Mouse (Mus musculus) left cerebral cortex, adult 11 months (tissue): Measurements from ENCODE around the gene Capn15.
A peak's percentile ranks its signal among the peaks of the same experiment; 100 is the strongest.

Source experiments
- DNase-seq: peaks from one replicate; pipeline ENCODE4 v3.0.0; 2022; ENCODE audit warnings: low spot score

Capn15 gene

GRCm38 (mm10) chr17:25954671-25955070 lies 30.9 kb downstream of the Capn15 start:
- no peak for DNase-seq

GRCm38 (mm10) chr17:25953161-25953560 lies 32.4 kb downstream of the Capn15 start:
- DNase-seq = no peak

DNA sequence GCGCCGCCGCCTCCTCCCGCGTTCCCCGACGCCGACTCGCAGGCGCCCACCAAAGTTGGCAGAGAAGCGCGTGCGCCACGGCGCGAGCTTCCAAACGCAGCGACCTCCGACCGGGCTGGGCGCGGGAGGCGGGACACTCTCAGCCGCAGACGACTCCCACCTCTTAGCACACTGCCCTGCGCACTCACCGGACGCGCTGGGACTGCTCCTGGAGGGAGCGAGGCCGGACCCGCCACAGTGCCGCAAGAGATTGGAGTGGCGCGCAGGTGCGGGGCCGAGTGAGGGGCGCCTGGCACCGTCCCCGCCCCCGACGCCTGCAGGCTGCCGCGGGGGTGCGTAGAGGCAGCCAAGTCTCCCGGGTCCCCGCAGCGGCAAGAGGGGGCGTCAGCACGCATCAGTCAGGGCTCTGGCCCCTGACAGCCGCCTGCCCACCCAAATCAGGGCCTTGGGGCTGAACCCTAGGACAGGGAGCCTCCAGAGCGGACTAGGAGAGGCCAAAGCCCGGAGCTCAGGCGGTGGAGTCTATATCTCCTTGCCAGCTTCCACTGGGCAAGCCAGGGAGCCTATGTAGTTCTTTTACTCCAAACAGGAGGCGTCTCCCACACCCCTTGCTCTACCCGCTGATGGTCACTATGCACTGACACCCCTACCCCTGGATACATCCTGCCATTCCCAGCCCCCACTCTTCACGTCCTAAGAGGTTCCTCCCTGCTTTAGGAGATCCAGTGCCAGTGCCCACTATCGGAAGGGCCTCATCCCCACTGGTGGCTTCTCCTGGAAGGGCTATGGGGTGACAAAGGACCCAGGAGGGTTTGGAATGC lies 33.6 kb downstream of the Capn15 start, which contains the start of gene A930017K11Rik:
TSS of gene A930017K11Rik (minus strand) at position 763 of the 821 bp plus-strand sequence.
- DNase-seq = no peak

- no peak for DNase-seq
Observed at GRCm38 (mm10) chr17:25951225-25951802, 34.3 kb downstream of the Capn15 start.

DNA sequence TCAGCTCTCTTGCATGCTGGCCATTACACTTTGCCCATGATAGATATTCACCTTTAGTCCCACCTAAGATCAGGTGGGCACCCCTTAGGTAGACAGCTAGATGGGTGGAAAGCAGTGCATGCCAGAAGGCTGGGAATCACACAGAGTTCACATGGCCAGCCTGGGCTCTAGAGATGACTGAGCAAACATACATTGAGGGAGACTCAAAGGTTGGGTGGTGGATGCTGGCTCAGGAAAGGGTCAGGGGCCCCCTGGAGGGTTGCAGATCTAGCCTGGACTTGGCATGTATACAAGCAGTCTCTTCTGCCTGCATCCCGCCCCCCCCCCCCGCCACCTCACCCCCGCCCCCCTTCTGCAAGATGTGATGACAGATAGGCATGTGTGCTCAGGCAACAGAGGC lies 34.9 kb downstream of the Capn15 start:
- no peak for DNase-seq

DNA sequence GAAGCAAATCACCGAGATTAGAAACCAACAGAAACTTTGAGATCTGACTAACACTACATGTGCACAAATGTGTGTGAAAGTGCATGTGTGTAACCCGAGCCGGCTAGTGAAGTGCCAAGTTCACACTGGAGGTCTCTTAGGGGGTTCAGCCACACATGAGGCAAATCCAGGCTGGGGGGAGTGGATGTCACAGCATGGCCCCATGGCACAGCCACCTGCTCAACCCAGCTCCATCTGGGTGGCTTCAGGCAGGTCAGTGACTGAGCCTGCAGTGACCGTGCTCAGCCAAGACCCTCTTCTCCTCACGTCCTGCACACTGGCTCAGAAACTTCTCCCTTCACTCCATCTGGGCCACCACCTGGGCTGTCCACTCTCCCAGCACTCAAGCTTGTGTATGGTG lies 35.6 kb downstream of the Capn15 start:
- DNase-seq = no peak

DNA sequence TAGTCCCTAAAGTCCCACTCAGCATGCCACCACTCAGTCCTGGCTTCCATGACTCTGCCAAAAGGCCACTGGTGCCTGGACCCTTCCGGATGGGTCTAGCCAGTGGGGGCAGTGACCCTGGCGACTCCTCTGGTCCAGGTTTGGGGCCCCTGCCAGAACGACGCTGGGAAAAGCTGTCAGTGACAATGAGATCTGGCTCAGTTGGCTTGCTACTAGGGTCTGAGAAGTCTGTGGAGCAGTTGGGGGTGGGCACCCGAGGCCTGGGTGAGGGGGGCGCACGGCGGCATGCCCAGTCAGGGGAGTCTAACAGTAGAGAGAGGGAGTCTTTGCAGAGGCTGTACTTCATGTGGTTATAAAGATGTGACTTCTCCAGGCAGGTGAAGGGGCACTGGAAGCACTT lies 37.5 kb downstream of the Capn15 start:
- DNase-seq = no peak

DNA sequence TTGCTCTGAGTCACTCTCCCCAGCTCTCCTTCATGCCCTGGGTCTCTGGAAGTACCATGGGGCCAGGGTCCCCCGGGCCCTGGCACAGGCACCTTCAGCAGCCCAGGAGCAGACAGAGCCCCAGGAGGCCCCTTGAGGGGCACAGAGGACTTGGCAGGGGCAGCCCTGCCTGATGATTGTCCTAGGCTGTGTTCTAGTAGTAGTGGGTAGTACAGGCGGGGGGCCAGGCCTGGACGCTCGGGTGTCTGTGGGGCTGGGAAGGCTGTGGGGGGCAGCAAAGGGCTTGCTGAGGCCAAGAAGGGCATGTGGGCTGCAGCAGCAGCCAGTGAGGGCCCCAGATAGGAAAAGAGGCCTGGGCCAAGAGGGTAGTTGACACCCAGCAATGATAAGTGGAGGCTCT lies 38.0 kb downstream of the Capn15 start:
- no peak for DNase-seq

DNA sequence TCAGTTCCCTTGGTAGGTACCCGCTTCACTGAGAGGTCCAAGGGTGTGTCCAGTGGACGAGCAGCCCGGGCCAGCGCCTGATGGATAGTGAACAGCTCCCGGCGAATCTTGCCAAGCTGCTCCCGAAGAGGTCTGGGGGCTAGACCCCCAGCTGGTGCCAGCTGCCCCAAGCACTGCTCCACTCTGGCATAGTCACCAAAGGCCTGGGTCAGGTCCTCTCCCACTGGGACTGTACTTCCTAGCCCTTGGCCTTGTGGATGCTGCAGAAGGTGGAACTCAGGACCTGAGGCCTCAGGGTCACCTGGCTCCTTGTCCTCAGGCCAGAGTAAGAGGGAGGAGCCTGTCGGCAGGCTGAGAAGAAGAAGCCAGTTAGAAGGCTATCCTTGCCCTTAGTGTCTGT lies 38.7 kb downstream of the Capn15 start:
- no peak for DNase-seq

GRCm38 (mm10) chr17:25946349-25946748 lies 39.2 kb downstream of the Capn15 start:
- DNase-seq = no peak

DNA sequence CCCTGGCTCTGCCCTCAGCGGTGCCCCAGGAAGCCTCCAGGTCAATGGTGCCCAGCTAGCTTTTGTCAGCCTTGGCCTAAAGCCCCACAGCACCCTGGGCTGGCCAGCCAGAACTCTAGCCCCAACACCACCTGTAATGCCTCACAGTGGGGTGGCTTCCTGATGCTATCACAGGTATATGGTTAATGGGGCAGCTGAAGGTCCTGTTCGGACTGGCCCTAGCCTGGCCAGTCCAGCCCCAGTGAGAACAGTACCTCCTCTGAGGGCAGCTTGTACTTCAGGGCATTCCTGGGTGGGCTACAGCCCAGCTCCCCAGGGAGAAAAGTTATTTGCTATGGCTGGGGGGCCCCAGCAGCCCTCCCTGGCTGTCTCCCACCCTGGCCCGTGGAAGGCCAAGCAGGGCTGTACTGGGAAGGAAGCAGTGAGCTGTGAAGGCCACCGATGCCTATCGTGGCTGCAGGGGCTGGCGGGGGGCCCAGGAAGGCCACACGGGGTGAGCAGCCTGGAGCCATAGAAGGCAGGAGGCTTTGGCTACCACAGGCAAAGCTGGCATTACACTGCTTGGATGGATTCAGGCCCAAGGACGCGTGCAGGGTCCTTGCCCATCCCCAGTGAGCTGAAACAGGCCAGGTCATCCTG lies 40.0 kb downstream of the Capn15 start:
- no peak for DNase-seq

DNA sequence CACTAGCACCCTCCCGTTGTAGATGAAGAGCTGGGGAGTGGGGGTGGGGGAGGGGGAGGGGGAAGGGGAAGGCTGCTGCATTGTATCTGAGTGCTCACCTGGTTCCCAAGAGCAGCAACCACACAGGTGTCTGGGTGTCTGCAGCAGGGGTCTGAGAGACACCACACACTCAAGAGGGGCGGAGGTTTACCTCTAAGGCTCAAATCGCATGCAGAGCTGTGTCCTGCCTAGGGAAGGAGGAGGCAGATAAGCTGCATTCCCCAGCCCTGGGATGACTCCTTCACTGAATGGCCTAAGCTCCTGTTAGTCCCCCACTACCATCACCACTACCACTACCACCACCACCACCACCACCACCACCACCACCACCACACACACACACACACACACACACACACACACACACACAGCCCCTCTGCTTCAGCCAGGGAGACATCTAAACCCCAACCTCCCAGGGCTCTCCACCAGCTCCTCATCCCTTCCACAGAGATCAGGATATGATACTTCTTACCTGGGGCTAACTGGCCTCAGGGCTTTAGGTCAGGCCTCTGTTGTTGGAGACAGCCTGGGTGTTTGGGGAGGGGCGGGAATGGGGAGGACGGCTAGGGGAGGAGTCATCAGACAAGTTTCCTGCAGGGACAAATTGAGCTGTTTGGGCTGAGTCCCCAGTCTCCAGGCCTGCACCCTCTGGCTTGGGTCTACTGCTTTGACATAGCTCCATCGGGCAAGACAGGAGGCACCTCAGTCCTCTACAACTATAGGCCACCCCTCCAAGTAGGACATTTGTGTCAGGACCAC lies 41.0 kb downstream of the Capn15 start, which contains the start of the genes Pigq and Nhlrc4:
TSS of gene Pigq (minus strand) at position 571 of the 798 bp plus-strand sequence.
TSS of gene Nhlrc4 (minus strand) at position 596 of the 798 bp plus-strand sequence.
- no peak for DNase-seq

DNA sequence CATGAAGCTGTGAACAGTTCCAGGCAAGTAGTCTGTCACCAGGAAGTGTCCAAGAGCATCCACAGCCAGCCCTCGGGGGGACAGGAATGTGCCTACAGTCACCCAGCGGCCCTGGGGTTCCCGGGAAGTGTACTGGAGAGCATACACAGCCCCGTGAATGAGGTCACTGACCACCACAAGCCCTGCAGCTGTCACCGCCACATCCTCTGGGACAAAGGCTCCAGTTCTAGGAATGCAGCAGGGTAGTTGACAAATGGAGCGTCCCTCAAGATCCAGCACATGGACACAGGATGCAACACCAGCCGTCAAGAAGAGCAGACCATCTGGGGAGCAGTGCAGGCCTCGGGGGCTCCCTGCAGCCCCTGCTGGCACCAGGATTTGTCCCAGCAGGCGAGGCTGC lies 41.8 kb downstream of the Capn15 start:
- DNase-seq = no peak

GRCm38 (mm10) chr17:25943221-25943620 lies 42.4 kb downstream of the Capn15 start:
- DNase-seq = no peak

- DNase-seq = no peak
Observed at GRCm38 (mm10) chr17:25942597-25943151, 42.9 kb downstream of the Capn15 start.

DNA sequence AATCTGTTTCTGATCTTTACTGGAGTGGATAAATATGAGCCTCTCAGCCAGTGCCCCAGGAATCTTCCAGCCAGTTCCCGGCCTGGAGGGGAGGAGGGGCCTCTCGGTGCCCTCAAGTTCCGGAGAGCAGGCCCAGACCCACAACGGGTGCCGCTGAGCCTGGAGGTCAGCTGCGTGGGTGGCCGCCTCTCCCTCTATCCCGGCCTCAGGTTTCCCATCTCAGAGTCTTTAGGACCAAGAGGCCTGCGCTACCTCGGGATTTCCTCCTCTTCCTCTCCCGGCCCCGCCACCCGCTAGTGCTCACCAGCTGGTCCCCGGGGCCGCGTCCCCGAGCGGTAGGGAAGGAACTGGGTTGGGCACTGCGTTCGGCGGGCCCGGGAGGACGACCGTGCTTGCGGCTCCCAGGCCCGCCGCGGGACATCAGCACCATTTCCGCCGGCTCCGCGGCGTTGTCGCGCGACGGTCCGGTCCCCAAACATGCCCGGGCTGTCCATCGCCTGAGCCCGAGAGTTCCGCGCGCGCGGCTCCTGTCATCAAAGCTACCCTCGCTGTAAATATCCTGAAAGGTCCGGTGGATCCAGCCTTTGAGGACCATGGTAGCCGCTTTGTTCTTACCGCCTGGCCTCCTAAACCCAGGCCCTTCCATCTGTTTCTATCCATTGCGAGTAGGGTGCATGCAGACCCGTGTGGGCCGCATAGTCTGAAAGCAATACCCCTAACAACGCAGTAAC lies 43.9 kb downstream of the Capn15 start:
- no peak for DNase-seq

GRCm38 (mm10) chr17:25934526-25934925 lies 51.1 kb downstream of the Capn15 start:
- no peak for DNase-seq

- peak; percentile 59 for DNase-seq
Observed at GRCm38 (mm10) chr17:25925348-25925747, 60.2 kb downstream of the Capn15 start.

DNA sequence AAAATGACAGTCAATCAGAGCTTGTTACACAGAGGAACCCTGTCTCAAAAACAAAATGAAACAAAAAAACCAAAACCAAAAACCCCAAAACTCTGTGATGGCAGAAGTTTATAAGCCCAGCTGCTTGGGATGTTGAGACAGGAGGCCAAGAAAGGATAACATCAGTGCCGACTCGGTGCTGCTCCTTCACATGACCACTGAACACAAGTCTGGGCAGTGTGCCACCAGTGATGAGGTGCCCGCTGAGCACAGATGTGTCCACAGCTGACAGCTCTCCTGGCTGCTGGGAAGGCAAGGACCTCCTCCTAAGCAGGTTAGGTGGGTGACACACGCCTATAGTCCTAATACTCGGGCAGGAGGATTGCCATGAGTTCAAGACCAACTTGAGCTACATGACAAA lies 63.5 kb downstream of the Capn15 start:
- DNase-seq = no peak

- DNase-seq = peak; percentile 100
Observed at GRCm38 (mm10) chr17:25919786-25920642, 65.6 kb downstream of the Capn15 start.
